Mouse (Mus musculus) small intestine, adult 2 months (tissue): ENCODE results near the gene Papola. TPM values are rescaled to one million over a fixed set of nuclear protein-coding genes. Genes with fewer than 3 reads are reported as not detected.

Source experiments
- H3K27ac ChIP-seq: fragments of 200-500 bp; 2 replicates; pipeline ENCODE4 v1.5.1; 2012; ENCODE audit warnings: low read depth, low read length, control low read depth, inconsistent platforms; ENCODE audit not compliant: insufficient read depth
- H3K27me3 ChIP-seq: fragments of 200-500 bp; 2 replicates; pipeline ENCODE4 v1.6.1; 2012; ENCODE audit warnings: mild to moderate bottlenecking, moderate library complexity, low read length, inconsistent platforms; ENCODE audit not compliant: control insufficient read depth, insufficient read depth
- H3K36me3 ChIP-seq: fragments of 200-500 bp; 2 replicates; pipeline ENCODE4 v1.6.1; 2012; ENCODE audit warnings: mild to moderate bottlenecking, low read length, control low read depth, inconsistent platforms; ENCODE audit not compliant: control insufficient read depth, insufficient read depth
- H3K4me1 ChIP-seq: fragments of 200-500 bp; 2 replicates; pipeline ENCODE4 v1.6.1; 2012; ENCODE audit warnings: low read length, inconsistent platforms, mixed read lengths; ENCODE audit not compliant: control insufficient read depth, insufficient read depth, insufficient read length
- H3K4me3 ChIP-seq: fragments of 200-500 bp; 2 replicates; pipeline ENCODE4 v1.5.1; 2012; ENCODE audit warnings: low read depth, mild to moderate bottlenecking, control low read depth, inconsistent platforms, low read length, moderate library complexity
- CTCF ChIP-seq: fragments of 200-500 bp; IDR thresholded peaks from 2 replicates; pipeline ENCODE4 v1.5.1; 2012; ENCODE audit warnings: low read depth, mild to moderate bottlenecking, control low read depth, inconsistent platforms, low read length, moderate library complexity, mixed read lengths; ENCODE audit not compliant: insufficient replicate concordance, insufficient read length; ENCODE audit errors: extremely low read depth
- POLR2A ChIP-seq: fragments of 200-500 bp; IDR thresholded peaks from 2 replicates; pipeline ENCODE4 v1.6.1; 2012; ENCODE audit warnings: low read depth, mild to moderate bottlenecking, control low read depth, inconsistent platforms, low read length, moderate library complexity
- WGBS: fragments of 180-500 bp; shearing (Covaris S2); methylation state at CpG from one replicate; pipeline ENCODE4 v1.1.7; 2018; 5-methylcytosine and 5-hydroxymethylcytosine counted together
- polyA plus RNA-seq: library from polyadenylated mRNA; depleted of rRNA; stranded (reverse); fragments of >200 nt; gene quantifications from 2 replicates; pipeline ENCODE4 v1.2.3, GENCODE M21; 2012

The Papola gene
- polyA plus RNA-seq, 1 experiment: 61.3 TPM

DNA sequence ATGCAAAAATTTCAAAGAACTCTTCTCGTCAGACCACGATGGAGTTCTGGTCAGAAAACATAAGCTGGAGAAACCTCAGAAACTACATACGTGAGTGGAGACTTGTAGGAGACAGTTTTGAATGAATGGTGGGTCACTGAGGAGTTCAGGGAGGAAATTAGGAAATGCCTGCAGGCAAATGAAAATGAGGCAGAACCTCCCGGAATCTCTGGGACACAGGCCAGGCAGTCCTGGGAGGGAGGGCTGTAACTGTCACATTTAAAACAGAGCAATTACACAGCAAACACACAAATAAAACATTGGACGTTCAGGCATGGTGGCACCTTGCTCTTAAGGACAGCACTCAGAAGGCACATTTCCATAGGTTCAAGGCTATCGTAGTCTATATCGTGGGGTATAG lies 9.6 kb upstream of the Papola start:
- H3K36me3 ChIP-seq: no peaks in the 10 kb centered on the region
- WGBS: 79% methylated on average over 7 of the region's 7 CpGs

DNA sequence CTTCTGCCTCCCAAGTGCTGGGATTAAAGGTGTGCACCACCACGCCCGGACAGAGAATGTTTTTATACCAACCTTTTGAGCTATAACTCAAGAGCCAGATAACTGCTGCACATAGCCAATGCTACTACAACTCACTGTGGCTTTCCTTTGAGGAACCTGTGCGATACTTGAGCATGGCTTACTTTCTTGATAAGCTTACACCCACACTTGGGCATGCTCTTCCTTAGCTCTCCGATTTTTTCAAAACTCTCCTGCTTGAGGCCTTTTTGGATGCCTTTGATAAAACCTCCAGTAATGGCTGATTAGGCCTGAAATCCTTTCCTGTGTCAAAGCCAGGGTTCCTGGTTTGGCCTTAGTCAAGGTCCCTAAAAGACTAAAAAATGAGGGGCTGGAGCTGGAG lies 6.8 kb upstream of the Papola start:
- no peak for TF ChIP-seq POLR2A
- TF ChIP-seq CTCF: no peak
- no peak overlapping the region for H3K27ac ChIP-seq
- 88% methylated on average over 4 of the region's 4 CpGs for WGBS

More for the DNA sequence above, 9.6 kb upstream of the Papola start:
- Histone ChIP-seq H3K4me1 (no peaks in the 10 kb centered on the region), H3K27me3 (no peaks in the 10 kb centered on the region), H3K4me3 (no peak overlapping the region), H3K27ac (no peak overlapping the region)
- TF ChIP-seq CTCF: no peak
- TF ChIP-seq POLR2A: no peak

DNA sequence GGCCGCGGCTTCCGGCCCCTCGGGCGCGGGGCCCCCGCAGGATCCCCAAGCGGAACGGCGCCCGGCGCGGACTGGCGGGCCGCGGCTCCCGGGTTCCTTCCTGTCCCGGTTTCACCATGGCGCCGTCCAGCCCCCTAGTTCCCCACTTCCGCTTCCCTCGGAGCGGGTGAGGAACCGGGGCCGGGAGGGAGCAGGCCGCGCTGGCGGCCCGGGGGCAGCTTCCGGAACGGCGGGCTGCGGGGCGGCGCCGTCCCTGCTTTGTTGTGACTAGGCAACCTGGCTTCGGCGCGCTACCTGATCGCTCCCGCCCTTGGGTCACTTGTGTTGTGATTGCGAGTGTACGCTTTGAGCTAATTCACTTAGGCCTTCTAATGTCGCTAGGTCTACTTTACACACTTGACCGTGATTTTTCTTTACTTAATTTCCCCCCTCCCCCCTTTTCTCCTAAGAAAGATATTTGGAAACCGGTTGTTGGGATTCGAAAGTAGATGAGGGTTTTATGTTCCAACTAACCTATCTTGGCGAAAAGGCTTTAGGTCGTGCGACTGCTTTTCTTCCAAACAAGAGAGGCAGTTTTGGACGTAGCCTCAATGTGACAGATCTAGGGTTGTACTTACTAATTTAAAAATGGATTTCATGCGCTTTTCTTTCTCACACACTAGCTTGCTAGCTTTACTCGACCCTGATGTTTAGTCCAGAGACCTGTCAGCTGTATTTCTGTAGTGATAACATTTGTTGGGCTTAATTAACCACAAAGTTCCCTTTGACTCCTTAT lies 693 bp downstream of the Papola start:
- WGBS: under 1% methylated on average over 53 of the region's 53 CpGs

More for the DNA sequence above, 6.8 kb upstream of the Papola start:
- H3K27me3 ChIP-seq: no peaks in the 10 kb centered on the region
- no peak overlapping the region for H3K4me3 ChIP-seq
- H3K4me1 ChIP-seq: no peaks in the 10 kb centered on the region
- no peaks in the 10 kb centered on the region for H3K36me3 ChIP-seq

DNA sequence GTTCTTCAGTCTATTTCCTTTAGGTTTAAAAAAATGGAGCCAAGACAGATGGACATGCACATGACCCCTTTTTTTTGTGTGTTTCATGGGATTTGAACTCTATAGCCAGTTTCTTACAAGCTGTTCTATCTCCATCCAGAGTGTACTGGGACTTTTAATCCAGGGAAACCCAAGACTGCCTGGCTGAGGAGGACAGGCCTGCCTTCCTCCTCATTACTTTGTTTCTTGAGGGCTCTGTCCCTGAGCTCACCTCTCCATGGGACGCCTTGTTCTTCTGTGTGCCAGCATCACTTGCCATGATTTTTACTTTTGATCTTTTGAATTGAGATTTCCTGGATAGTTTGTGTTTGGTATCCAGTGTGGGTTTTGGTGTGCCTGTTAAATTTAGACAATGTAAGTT lies 1.6 kb downstream of the Papola start:
- Histone ChIP-seq H3K4me1 (peaks cover 4% of the 10 kb centered on the region; the same call in 1 of the 2 replicates), H3K4me3 (peak overlapping the region; percentile 19), H3K27me3 (no peaks in the 10 kb centered on the region), H3K27ac (no peak overlapping the region), H3K36me3 (no peaks in the 10 kb centered on the region; the same call in 1 of the 2 replicates)
- TF ChIP-seq CTCF (no peak), POLR2A (no peak)
- WGBS: 29% methylated on average over 1 of the region's 1 CpGs

More for the DNA sequence above, 693 bp downstream of the Papola start:
- H3K4me3 ChIP-seq: peak overlapping the region; percentile 98
- no peaks in the 10 kb centered on the region for H3K27me3 ChIP-seq
- peaks cover 4% of the 10 kb centered on the region; the same call in 1 of the 2 replicates for H3K4me1 ChIP-seq
- no peaks in the 10 kb centered on the region; the same call in 1 of the 2 replicates for H3K36me3 ChIP-seq
- TF ChIP-seq POLR2A: no peak
- no peak for TF ChIP-seq CTCF
- H3K27ac ChIP-seq: peak overlapping the region; percentile 94

DNA sequence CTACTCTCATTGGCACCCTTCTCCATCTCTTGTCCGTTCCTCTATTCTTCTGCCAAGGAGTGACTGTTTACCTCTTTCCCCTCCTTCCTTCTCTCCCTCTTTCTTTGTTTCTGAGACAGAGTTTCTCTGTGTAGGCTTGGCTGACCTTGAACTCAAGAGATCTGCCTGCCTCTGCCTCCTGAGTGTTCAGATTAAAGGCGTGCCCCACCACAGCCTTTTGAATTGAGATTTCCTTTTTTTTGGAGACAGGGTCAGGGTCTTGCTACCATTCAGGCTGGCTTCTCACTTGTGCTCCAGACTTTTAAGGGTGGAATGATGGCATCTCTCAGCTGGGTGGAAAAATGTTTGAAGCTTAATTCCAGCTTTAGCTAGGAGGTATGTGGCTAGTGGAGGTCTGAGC lies 3.1 kb downstream of the Papola start:
- H3K36me3 ChIP-seq: no peaks in the 10 kb centered on the region; the same call in 1 of the 2 replicates
- 84% methylated on average over 2 of the region's 2 CpGs for WGBS
- H3K27ac ChIP-seq: no peak overlapping the region
- H3K4me3 ChIP-seq: no peak overlapping the region
- H3K4me1 ChIP-seq: peaks cover 4% of the 10 kb centered on the region; the same call in 1 of the 2 replicates
- no peak for TF ChIP-seq POLR2A
- TF ChIP-seq CTCF: no peak
- H3K27me3 ChIP-seq: no peaks in the 10 kb centered on the region

DNA sequence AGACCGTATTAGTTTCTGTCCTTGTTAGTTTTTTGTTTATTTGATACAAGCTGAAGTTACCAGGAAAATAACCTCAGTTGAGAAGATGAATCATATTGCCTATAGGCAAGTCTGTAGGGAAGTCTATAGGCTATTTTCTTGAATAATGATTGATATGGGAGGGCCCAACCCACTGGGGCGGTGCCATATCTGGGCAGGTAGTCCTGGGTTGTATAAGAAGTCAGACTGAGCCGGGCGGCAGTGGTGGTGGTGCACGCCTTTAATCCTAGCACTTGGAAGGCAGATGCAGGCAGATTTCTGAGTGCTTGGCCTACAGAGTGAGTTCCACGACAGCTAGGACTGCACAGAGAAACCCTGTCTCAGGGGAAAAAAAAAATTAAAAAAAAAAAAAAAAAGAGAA lies 5.4 kb downstream of the Papola start:
- peaks cover 4% of the 10 kb centered on the region; the same call in 1 of the 2 replicates for H3K4me1 ChIP-seq
- no peak overlapping the region for H3K4me3 ChIP-seq
- WGBS: 36% methylated on average over 6 of the region's 6 CpGs
- H3K36me3 ChIP-seq: no peaks in the 10 kb centered on the region; the same call in 1 of the 2 replicates
- TF ChIP-seq CTCF (no peak), POLR2A (peak; percentile 46; the same call in 1 of the 2 replicates)
- no peak overlapping the region for H3K27ac ChIP-seq
- H3K27me3 ChIP-seq: no peaks in the 10 kb centered on the region

DNA sequence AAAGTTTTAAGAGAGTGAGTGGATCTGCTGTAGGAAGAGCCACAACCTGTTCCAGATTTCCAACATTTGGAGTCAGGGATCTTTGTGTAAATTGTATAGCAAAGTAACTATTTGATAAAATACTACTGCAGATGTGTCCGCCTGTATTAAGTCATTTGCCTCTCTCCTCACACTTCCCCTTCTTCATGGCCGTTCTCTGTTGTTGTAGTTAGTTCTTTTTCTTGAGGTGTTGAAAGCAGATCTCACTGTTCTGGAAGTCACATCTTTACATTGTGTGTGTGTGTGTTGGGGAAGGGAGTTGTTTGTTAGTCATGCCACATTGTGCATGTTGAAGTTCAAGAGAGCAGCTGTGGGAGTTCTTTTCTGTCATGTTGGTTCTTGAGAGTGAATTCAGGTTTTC lies 10.4 kb downstream of the Papola start:
- H3K4me1 ChIP-seq: peaks cover 2% of the 10 kb centered on the region; the same call in 1 of the 2 replicates
- H3K36me3 ChIP-seq: peaks cover 5% of the 10 kb centered on the region
- H3K4me3 ChIP-seq: no peak overlapping the region
- TF ChIP-seq POLR2A: no peak
- no peak for TF ChIP-seq CTCF
- WGBS: 81% methylated on average over 2 of the region's 2 CpGs
- no peaks in the 10 kb centered on the region for H3K27me3 ChIP-seq
- H3K27ac ChIP-seq: no peak overlapping the region
